Mouse (Mus musculus): ENCODE measurements around the gene Bhlha15.

Gene Bhlha15

GRCm38 (mm10) chr5:144189327-144189726 is 759 bp upstream of the Bhlha15 start:
- no peak for DNase-seq (ENCODE audit: low read depth, low spot score)

DNA sequence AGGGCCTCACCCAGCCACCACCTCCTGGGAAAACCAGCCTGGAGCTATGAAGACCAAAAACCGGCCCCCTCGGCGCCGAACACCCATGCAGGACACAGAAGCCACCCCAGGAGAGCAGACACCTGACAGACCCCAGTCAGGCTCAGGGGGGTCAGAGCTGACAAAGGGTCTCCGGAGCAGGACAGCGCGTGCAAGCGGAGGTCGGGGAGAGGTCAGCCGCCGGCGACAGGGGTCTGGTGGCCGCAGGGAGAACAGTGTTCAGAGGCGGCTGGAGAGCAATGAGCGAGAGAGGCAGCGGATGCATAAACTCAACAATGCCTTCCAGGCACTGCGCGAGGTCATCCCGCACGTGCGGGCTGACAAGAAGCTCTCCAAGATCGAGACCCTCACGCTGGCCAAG is 940 bp downstream of the Bhlha15 start:
- DNase-seq (ENCODE audit: low read depth, low spot score) = no peak

DNA sequence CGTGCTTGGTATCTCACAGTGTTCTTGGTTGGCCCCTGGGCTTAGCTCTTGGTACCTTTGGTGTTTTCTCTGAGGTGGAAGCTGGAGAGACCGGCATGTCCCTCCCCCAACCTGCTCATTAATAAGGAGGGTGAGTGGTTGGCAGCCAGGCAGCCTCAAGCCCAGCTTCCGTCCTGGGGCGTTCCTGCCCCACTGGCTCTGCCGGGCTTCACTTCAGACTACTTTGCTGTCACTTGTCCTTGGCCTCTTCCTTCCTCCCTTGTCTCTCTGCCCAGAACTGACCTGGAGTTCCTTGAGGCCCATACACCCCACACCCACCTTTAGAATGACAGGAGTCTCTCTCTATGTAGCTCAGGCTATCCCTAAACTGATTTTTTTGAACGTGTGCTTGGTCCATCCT is 2.6 kb downstream of the Bhlha15 start:
- no peak for DNase-seq (ENCODE audit: low read depth, low spot score)

DNA sequence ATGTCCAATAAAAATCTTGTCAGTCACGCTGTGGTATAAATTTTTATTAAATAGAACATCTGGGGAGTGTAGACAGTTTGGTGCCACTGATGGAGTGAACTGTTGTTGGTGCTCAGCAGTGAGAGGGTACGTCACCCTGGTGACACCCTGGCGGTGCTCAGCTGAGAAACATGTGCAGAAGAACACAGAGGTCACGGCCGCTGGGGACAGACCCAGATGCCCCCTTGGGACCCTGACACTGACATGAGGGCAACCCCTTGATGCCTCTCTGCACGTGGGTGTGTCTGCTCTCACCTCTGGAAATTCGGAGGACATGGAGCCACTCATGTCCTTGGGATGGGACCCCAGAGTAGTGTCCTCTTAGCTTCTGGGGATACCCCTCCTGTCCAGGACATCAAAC is 4.3 kb downstream of the Bhlha15 start:
- no peak for DNase-seq (ENCODE audit: low read depth, low spot score)

DNA sequence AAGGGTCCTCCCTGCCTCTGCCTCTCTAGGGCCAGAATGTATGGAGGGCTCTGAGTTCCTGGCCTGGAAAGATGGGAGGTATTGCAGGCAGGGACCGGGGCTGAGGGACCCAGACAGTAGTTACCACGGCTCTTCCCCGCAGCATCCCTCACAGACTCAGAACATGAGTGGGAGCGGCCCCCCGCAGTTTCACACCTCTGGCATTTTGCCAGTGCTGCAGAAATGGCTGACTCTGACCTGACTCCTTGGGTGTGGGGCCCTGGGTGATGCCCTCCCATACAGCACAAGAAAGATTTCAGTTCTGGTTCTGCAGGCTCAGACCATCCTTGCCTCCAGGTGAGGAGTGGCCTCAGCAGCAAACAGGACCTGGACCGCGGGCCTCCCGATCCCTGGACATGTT is 5.5 kb downstream of the Bhlha15 start:
- no peak for DNase-seq (ENCODE audit: low read depth, low spot score)

DNA sequence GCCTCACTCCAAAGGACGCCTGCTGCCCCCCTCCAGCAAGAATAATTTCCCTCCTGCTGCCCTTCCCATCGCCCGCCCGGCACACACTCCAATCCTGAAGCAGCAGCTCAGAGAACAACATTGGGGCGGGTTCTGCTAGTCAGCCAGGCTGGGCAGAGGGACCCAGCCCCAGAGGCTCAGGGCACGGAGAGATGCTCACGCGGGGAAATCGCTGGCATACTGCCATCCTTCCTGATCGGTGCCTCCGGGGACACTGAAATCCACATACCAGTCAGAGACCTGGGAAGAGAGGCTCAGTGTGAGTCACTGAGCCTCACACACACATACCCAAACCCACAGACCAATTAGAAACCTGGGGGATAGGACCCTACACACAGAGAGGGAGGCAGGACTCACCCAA is 10.5 kb downstream of the Bhlha15 start:
- no peak for DNase-seq (ENCODE audit: low read depth, low spot score)

GRCm38 (mm10) chr5:144202430-144202829 is 12.3 kb downstream of the Bhlha15 start:
- no peak for DNase-seq (ENCODE audit: low read depth, low spot score)

- DNase-seq (ENCODE audit: low read depth, low spot score) = no peak
These were observed 13.4 kb downstream of the Bhlha15 start for GRCm38 (mm10) chr5:144203398-144203959.

DNA sequence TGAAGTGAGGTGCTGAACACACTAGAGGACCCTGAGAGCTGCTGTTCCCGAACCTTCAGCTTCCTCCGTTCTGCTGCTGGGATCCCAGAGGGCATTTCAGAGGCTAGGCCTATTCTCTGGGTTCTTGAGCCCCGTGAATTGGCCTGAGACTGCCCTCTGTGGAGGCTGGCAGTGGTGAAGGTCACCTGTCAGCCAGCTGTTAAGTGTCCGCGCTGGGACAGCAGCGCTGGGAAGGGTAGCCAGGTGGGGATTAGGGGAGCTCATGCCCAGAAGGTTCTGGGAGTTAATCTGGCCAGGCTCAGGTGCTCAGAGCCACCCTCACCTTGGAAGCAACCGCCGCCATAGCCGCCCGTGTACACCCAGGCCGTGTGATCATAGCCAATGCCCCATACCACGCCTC is 14.2 kb downstream of the Bhlha15 start:
- no peak for DNase-seq (ENCODE audit: low read depth, low spot score)

DNA sequence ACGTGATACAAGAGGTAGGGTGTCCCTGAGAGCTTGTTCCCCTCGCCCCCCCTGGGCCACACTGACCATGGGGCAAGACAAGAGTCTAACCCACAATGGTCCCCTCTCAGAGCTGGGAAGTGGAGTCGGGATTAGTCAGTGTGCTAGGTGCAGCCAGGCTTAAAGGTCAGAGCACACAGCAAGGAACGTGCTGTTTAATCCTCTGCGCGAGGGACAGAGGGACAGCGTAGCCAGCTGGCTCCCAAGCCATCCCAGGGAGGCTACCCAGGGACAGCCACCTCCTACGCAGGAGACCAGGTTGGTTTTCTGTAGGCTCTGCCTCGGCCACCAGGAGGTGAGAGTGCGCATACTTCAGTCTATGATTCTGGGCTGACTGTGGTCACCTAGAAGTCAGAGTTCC is 14.8 kb downstream of the Bhlha15 start:
- DNase-seq (ENCODE audit: low read depth, low spot score) = no peak

- no peak for DNase-seq (ENCODE audit: low read depth, low spot score)
These were observed 16.0 kb downstream of the Bhlha15 start for GRCm38 (mm10) chr5:144206069-144206468.

- DNase-seq (ENCODE audit: low read depth, low spot score) = peak; percentile 37
These were observed 17.4 kb downstream of the Bhlha15 start for GRCm38 (mm10) chr5:144207478-144207877.

GRCm38 (mm10) chr5:144214453-144214852 is 24.4 kb downstream of the Bhlha15 start:
- peak; percentile 51 for DNase-seq (ENCODE audit: low read depth, low spot score)

- peak; percentile 39 for DNase-seq (ENCODE audit: low read depth, low spot score)
These were observed 25.9 kb downstream of the Bhlha15 start for GRCm38 (mm10) chr5:144215992-144216391.

DNA sequence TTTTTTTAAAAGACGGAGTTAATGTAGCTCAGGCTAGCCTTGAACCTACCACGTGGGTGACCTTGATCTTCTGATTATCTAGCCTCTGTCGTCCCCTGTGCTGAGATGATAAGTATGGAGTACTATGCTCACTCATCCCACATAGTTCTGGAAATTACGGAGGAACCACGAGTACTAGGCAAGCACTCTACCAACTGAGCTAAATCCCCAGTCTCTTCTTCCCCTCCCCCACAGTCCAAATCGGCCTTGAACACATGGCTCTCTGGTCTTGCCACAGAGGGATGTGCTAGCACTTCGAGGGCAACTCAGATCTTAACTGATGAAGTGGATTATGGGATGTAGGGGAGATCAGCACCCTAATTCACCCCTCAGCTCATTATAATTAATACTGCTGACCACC is 28.0 kb downstream of the Bhlha15 start:
- no peak for DNase-seq (ENCODE audit: low read depth, low spot score)

DNA sequence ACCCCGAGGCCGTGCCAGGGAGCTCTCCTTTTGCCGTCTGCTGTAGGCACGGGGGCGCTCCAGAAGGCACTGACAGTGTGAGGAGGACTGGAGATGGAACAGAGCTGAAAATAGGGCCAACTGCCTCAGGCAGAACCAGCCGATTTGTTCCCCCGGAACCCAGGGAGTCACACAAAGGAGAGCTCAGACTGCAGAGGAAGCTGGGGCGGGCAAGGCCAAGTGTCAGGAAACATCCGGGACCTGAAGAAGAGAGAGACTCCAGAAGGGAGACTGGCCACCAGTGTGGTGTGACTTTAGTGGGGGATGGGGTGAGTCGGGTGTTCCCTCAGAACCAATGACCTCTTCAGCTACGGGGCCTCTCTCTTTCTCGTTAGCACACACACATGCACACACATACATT is 29.2 kb downstream of the Bhlha15 start:
- DNase-seq (ENCODE audit: low read depth, low spot score) = no peak

GRCm38 (mm10) chr5:144219936-144220335 is 29.9 kb downstream of the Bhlha15 start:
- DNase-seq (ENCODE audit: low read depth, low spot score) = no peak

GRCm38 (mm10) chr5:144221305-144221704 is 31.2 kb downstream of the Bhlha15 start:
- peak; percentile 89 for DNase-seq (ENCODE audit: low read depth, low spot score)

DNA sequence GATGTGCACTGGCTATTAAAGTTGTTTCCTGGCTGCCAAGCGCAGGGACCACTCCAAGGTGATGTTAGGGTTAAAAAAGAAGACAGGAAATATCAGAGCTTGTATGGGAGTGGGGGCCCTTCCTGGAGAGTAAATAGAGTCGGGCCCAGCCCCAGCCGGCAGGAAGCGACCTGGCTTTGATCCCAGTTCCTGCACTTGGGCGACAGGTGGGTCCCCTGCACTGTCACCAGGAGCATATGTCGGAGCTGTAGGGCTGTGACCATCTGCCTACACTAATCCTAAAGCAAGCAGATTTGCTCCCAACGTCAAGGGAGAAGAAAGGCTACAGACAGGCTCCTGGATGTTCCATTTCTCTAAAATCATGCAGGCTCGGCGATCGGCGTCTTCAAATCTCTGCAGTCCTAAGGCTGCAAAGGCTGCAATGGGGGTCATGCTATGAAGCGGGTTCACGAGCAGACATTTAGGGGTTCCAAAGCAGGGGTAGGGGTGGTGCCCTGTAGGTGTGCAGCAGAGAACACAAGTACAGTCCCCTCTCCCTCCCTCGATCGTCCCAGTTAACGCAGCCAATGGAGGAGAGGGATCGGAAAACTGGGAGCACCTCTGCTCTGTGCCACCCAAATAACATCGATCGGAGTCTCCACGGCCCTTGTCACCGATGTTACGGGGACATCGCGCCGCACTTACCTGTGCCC is 32.9 kb downstream of the Bhlha15 start:
- DNase-seq (ENCODE audit: low read depth, low spot score) = peak; percentile 73

GRCm38 (mm10) chr5:144223503-144223862 is 33.4 kb downstream of the Bhlha15 start, which contains the start of gene Tecpr1:
Gene Tecpr1, minus strand, starts transcription at chr5:144223615.
- DNase-seq (ENCODE audit: low read depth, low spot score) = peak; percentile 97

DNA sequence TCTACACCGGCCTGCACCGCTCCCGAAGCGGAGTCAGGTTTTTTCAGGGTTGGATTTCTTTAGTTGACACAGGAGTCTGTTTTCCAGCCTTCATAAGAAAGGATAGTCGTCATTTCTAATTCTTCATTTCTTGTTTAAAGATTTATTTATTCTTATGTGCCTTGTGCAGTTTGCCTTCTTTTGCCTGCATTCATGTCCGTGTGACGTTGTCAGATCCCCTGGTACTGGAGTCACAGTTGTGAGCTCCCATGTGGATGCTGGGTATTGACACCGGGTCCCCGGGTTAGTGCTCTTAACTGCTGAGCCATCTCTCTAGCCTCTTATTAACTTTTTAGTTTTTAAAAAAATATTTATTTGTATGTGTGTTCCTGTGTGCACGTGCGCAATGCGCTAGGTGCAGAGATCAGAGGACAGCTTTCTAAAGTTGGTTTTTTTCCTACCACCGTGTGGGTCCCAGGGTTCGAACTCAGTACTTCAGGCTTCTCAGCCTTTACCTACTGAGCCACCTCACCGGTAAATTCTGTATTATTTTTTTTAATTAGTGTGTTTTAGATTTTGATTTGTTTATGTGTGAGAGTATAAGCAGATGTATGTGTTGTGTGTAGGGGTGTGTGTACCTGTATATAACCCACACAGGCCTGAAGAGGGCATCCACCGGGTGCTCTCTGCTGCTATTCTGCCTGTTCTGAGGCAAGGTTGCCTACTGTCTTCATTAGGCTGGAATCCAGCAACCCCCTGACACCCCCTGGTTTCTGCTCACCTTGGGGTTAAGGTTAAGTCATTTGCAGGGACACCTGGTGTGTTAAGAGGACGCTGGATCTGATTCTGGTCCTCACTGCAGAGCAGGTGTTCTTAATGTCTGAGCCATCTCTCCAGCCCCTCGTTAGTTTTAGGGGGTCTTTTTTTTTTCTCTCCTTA is 34.1 kb downstream of the Bhlha15 start:
- DNase-seq (ENCODE audit: low read depth, low spot score) = peak; percentile 23

DNA sequence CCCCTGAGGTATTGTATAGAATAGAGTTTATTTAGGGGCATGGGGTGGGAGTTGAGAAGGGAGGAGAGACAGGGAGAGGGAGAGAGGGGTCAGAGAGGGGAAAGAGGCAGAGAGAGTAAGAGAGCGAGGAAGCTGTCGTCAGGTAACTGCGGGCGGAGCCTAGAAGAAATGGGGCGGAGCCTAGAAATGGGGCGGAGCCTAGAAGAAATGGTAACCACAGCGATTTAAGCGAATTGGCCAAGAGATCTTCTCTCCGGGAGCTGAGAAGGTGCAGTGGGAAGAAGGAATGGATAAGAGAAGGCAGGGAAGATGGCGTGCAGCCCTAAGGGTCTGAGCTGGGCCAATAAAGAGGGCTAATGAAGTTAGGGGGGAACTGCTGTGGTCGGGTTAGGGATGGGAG is 36.1 kb downstream of the Bhlha15 start:
- no peak for DNase-seq (ENCODE audit: low read depth, low spot score)

DNA sequence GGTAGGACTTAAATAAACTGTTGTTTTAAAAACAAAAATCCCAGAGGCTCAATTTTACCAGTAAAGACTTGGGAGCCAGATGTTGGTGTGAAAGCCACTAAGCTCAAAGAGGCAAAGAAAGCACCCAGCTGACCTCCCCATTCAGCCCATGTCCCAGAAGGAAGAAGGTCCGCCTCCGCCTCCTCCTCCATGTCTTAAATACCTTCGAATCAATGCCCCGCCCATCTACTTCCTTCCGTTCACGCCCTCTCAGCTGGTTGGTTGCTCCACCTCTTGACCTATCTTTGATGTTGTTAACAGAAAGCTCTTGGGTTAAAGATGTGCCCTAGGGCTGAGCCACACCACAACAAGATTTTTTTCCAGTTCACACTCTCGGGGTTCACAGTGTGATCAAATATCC is 40.1 kb downstream of the Bhlha15 start:
- DNase-seq (ENCODE audit: low read depth, low spot score) = no peak
